Mouse (Mus musculus) cerebellum, adult 2 months (tissue): Measurements from ENCODE around the gene Rora.

ENCODE experiments used
- CTCF ChIP-seq: fragments of 200-500 bp; IDR thresholded peaks from 2 replicates; pipeline ENCODE4 v1.5.1; 2011; ENCODE audit warnings: low read depth, mild to moderate bottlenecking, control low read depth, low read length, moderate library complexity, borderline replicate concordance; ENCODE audit not compliant: insufficient read depth
- POLR2A ChIP-seq: fragments of 200-500 bp; IDR thresholded peaks from 2 replicates; pipeline ENCODE4 v1.6.1; 2011; ENCODE audit warnings: low read length, control low read depth, borderline replicate concordance; ENCODE audit not compliant: insufficient read depth

DNA sequence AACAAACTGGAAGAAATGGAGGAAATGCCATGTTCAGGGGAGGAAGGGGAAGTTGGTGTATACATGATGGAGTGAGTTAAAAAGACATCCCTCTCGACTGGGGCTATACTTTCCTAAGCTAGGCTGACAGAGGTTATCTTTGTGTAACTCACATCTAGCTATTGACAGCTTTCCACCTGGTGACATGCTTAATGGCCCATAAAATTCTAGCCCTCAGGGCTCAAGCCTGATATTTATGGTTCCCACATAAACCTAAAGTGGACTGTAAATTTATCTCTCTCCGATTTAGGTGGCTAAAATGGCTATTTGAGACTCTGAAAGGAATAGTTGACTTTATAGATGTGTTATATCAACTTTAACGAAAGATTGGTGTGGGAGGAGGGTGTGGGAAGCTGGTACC, 571.3 kb downstream of the Rora start:
- no peak for TF ChIP-seq CTCF
- no peak for TF ChIP-seq POLR2A
